Mouse (Mus musculus): ENCODE data around the gene Faap100.

Faap100 gene

DNA sequence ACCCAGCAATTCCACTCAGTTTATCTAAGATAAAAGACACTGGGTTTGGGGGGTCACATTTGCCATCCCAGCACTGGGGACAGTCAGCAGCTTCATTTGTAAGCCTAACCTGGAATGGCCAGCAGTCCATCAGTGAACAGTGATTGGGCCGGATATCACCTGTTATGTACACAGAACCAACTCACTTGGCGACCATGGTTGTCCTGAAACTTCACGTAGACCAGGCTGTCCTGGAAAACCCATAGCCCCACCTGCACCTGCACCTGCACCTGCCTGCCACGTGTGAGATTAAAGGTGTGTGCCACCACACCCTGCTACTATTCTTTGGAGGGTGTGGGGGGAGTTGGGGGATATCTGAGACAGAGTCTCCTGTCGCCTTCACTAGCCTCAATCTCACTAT lies 59.3 kb downstream of the Faap100 start:
- DNase-seq = no peak

Data from B cell, adult 2 months (primary cell).